Mouse (Mus musculus) E14TG2a.4 (cell line): Measurements from ENCODE around the gene 1700037H04Rik.

Experiments used
- CTCF ChIP-seq: conservative IDR thresholded peaks from 2 replicates; pipeline ENCODE4 v1.5.1; 2014; ENCODE audit warnings: low read length
- NANOG ChIP-seq: IDR thresholded peaks from 2 replicates; pipeline ENCODE4 v1.6.1; 2014; ENCODE audit warnings: borderline replicate concordance, low read length, mixed read lengths
- POU5F1 ChIP-seq: IDR thresholded peaks from 2 replicates; pipeline ENCODE4 v1.6.1; 2014; ENCODE audit warnings: low read length, borderline replicate concordance

DNA sequence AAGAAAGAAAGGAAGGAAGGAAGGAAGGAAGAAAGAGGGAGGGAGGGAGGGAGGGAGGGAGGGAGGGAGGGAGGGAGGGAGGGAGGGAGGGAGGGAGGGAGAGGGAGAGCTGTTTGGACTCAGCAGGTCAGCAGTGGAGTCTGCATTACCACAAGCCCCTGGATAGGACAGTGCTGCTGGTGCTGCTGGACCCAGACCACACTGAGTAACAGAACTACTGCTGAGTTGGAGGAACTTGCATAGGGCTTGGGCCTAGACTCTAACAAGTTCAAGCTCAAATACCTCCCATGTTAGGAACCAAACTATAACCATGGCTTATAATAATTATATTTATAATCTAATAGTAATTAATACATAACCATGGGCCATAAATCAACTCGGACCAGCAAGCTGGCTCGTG is 29.0 kb downstream of the 1700037H04Rik start:
- no peak for TF ChIP-seq CTCF
- TF ChIP-seq POU5F1: no peak
- no peak for TF ChIP-seq NANOG
